Mouse (Mus musculus) forebrain, embryonic 12.5 days (tissue): ENCODE data around the gene Nr1i3. TPM values are rescaled to one million over a fixed set of nuclear protein-coding genes. Genes with fewer than 3 reads are reported as not detected.

Experiments used
- ATAC-seq: fragments of 200-750 bp; cut with Nextera tagmentation; 2 replicates; pipeline ENCODE4 v1.8.0; 2017; ENCODE audit warnings: moderate TSS enrichment; ENCODE audit not compliant: low FRiP score
- H3K27ac ChIP-seq: fragments of 300-500 bp; sonication (generic); 2 replicates; pipeline ENCODE4 v1.5.1; 2016; ENCODE audit warnings: mild to moderate bottlenecking
- H3K27me3 ChIP-seq: fragments of 300-500 bp; sonication (generic); 2 replicates; pipeline ENCODE4 v1.6.1; 2016; ENCODE audit warnings: mild to moderate bottlenecking
- H3K36me3 ChIP-seq: fragments of 300-500 bp; sonication (generic); replicated peaks from 2 replicates; pipeline ENCODE4 v1.6.1; 2016; ENCODE audit warnings: mild to moderate bottlenecking
- H3K4me1 ChIP-seq: fragments of 300-500 bp; sonication (generic); 2 replicates; pipeline ENCODE4 v1.6.1; 2016
- H3K4me2 ChIP-seq: fragments of 300-500 bp; sonication (generic); 2 replicates; pipeline ENCODE4 v1.6.1; 2016; ENCODE audit warnings: mild to moderate bottlenecking, moderate library complexity
- H3K4me3 ChIP-seq: fragments of 300-500 bp; sonication (generic); replicated peaks from 2 replicates; pipeline ENCODE4 v1.5.1; 2016; ENCODE audit warnings: mild to moderate bottlenecking
- H3K9ac ChIP-seq: fragments of 300-500 bp; sonication (generic); 2 replicates; pipeline ENCODE4 v1.6.1; 2016; ENCODE audit warnings: mild to moderate bottlenecking
- H3K9me3 ChIP-seq: fragments of 300-500 bp; sonication (generic); 2 replicates; pipeline ENCODE4 v1.6.1; 2016
- WGBS: fragments of 180-500 bp; shearing (Covaris S2); methylation state at CpG from one replicate; pipeline ENCODE4 v1.1.7; 2016; 5-methylcytosine and 5-hydroxymethylcytosine counted together
- polyA plus RNA-seq: library from polyadenylated mRNA; unstranded; fragments of >200 nt; fragmentation: Nextera tagmentation; extraction: Ambion mirVana; gene quantifications from 2 replicates; pipeline ENCODE4 v1.2.1, GENCODE M21; 2016

The Nr1i3 gene
- polyA plus RNA-seq, 1 experiment from 2014 or later = 0.22 TPM

DNA sequence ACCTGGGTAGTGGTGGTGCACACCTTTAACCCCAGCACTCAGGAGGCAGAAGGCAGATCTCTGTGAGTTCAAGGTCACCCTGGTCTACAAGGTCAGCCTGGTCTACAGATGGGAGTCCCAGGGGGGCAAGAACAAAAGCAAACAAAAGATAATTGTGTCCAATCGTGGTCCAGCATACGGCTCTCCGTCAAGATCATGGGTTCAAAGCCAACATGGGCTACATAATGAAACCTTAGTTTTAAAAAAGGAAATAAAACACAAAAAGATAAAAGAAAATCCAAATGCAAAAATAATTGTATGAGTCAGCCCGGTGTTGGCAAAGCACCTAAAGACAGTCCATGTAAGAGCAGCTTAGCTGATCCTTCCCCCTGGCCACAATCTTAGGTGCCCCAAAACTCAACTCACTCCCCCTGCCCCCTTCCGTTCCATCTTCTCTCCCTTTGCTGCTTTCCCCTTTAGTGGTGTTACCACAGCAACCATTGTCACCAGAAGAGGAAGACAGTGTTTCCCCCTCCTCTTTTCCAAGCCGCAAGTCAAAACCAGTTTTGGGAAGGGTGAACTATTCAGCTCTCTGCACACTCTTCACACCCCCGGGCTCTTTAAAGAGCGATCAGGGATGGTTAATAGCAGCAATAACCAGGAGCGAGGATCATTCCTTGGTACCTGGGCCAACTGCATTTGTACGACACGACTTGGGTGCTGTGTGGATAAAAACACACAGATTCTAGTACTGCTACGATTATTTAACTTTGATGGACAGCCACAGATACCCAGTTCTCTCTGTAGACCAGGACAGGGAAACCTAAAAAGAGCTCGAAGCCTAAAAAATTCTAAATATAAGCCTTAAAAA is 25.7 kb upstream of the Nr1i3 start:
- ATAC-seq = peak; percentile 28; the same call in 1 of the 2 replicates
- H3K27me3 ChIP-seq = peaks cover 32% of the 10 kb centered on the region
- H3K36me3 ChIP-seq = no peaks in the 10 kb centered on the region
- H3K4me2 ChIP-seq = no peak overlapping the region
- H3K9me3 ChIP-seq = no peaks in the 10 kb centered on the region
- peaks cover 29% of the 10 kb centered on the region for H3K4me1 ChIP-seq
- 35% methylated on average over 13 of the region's 13 CpGs for WGBS
- H3K27ac ChIP-seq = no peak overlapping the region
- no peak overlapping the region for H3K4me3 ChIP-seq
- no peak overlapping the region for H3K9ac ChIP-seq

DNA sequence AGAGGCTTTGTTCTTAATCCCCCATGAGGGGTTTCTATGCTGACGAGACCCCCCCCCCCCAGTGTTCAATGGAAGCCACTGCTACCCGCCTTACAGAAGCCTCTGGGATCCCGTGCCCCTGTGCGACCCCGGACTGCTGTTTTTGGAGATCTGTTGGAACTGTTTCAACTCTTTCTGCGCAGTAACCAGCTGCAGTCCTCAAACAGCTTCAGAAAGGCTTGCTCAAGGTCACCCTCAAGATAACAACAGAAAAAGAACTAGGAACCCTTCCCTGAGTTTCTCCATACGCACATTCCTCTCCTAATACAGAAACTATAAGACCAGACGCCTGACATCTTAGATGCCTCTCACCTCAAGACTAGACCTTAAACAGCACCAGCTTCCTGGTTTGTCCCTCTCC is 24.7 kb upstream of the Nr1i3 start:
- WGBS = 10% methylated on average over 8 of the region's 8 CpGs
- Histone ChIP-seq H3K9me3 (no peaks in the 10 kb centered on the region), H3K4me2 (peak overlapping the region; percentile 8; the same call in 1 of the 2 replicates), H3K4me1 (peaks cover 38% of the 10 kb centered on the region), H3K9ac (no peak overlapping the region), H3K36me3 (no peaks in the 10 kb centered on the region), H3K4me3 (no peak overlapping the region), H3K27ac (peak overlapping the region; percentile 50; the same call in 1 of the 2 replicates), H3K27me3 (peaks cover 41% of the 10 kb centered on the region)
- no peak for ATAC-seq

- WGBS = 17% methylated on average over 14 of the region's 14 CpGs
- no peak for ATAC-seq
- no peak overlapping the region for H3K9ac ChIP-seq
- H3K4me1 ChIP-seq = peaks cover 44% of the 10 kb centered on the region
- peaks cover 47% of the 10 kb centered on the region for H3K27me3 ChIP-seq
- H3K4me2 ChIP-seq = 0 out of 2 replicates have a peak overlapping the region, but pooled peaks have one; percentile 8
- no peaks in the 10 kb centered on the region for H3K36me3 ChIP-seq
- H3K27ac ChIP-seq = peak overlapping the region; percentile 50; the same call in 1 of the 2 replicates
- H3K4me3 ChIP-seq = no peak overlapping the region
- no peaks in the 10 kb centered on the region for H3K9me3 ChIP-seq
These were observed 24.2 kb upstream of the Nr1i3 start for GRCm38 (mm10) chr1:171189476-171190114.

- H3K27ac ChIP-seq = no peak overlapping the region
- H3K9ac ChIP-seq = no peak overlapping the region
- H3K27me3 ChIP-seq = peaks cover 59% of the 10 kb centered on the region
- ATAC-seq = no peak
- H3K36me3 ChIP-seq = no peaks in the 10 kb centered on the region
- no peak overlapping the region for H3K4me2 ChIP-seq
- WGBS = 92% methylated on average over 9 of the region's 9 CpGs
- H3K4me3 ChIP-seq = no peak overlapping the region
- peaks cover 53% of the 10 kb centered on the region for H3K4me1 ChIP-seq
- no peaks in the 10 kb centered on the region for H3K9me3 ChIP-seq
These were observed 22.9 kb upstream of the Nr1i3 start for GRCm38 (mm10) chr1:171190832-171191231.

DNA sequence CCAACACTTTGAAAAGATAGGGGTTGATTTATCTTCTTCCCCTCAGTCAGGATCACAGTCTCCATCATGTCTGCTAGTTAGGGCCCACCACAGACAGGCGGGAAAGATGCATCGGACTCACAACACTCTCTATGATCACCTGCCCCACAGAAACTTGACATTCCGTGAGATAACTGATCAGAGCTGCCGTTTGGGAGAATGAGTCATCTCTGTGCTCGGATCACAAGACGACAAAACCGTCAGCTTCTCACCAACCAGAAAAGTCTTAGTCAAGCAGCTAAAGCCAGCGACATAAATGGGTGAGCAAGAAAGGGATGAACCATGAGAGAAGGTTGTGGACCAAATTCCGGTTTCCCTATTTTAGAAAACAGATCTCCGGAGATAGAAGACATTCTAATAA is 21.5 kb upstream of the Nr1i3 start:
- H3K9ac ChIP-seq = no peak overlapping the region
- H3K9me3 ChIP-seq = no peaks in the 10 kb centered on the region
- H3K4me3 ChIP-seq = no peak overlapping the region
- H3K27me3 ChIP-seq = peaks cover 63% of the 10 kb centered on the region
- 49% methylated on average over 10 of the region's 10 CpGs for WGBS
- no peak for ATAC-seq
- no peaks in the 10 kb centered on the region for H3K36me3 ChIP-seq
- H3K4me2 ChIP-seq = no peak overlapping the region
- no peak overlapping the region for H3K27ac ChIP-seq
- H3K4me1 ChIP-seq = peaks cover 55% of the 10 kb centered on the region

DNA sequence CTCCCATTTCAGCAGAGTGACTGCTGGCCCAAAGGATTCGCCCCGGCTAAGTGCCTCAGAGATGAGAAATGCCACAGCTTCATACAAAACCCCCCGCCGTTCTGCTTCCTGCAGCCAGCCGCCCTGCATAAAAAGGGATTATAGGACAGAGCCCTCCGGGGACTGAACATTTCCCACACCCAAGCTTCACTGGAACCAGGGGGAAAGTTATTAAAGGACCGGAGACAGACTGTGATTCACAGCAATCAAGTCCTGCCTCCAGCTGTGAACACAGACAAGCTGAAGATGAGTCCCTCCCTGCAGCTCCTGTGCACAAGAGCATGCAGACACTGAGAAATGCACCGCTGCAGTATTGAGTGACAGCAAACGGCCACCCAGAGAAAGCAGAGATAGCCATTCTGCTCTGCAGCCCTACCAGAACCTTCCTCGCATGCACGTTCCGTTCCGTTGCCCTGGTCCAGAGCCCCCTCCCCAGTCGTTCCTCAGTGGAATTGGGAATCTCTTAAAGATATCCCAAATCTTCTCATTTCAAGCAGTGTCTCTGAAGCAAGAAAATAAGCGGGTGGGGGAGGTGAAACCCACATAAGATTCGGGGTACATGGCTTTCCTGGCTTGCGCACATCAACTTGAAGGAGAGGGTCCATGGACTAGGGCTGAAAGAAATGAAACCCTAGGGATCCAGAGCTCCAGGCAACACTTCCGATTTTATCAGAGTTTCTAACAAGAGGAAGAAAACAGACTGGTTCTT is 20.5 kb upstream of the Nr1i3 start:
- peaks cover 70% of the 10 kb centered on the region for H3K27me3 ChIP-seq

DNA sequence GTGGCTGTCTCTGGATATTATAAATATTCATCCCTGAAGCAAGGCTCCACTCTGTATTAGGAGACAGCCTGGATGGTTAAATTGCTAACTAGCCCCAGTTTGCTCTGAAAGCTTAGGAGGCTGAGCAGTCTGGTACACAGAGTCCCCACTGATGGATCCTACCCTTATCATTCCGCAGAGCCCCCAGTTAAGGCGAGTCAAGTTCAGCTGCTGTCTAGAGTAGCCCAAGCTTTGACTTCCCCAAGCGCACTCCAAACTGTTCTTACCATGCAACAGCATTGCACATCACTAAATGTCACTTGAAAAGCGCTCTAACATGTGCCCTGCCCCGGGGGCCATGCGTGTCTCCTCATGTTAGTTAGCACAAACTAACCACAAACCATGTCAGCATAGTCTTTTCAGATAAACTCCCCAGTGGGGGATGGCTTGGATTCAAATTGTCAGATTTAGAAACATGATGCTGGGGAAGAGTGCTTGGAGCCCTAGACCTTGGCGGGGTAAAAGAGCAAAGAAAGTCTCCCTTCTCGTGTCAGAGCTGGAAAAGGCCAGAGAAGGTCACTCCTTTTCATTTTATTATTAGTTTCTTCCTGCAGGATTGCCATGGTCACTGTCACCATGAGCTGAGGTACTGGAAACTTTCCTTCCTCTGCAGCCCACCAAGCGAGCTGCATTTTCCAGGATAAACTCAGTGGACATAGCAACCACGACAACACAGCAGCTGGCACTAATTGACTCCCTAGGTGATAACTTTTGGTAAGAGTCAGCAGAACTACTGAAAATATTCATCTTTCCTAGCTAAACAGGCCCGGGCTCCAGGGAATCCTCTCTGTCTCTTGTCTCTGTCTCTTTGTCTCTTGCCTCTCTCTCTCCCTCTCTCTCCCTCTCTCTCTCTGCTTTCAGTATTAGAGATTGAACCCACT is 19.6 kb upstream of the Nr1i3 start:
- 26% methylated on average over 11 of the region's 11 CpGs for WGBS
- ATAC-seq = no peak
- Histone ChIP-seq H3K4me2 (peak overlapping the region; percentile 42), H3K27ac (no peak overlapping the region), H3K36me3 (no peaks in the 10 kb centered on the region), H3K4me1 (peaks cover 43% of the 10 kb centered on the region), H3K9me3 (no peaks in the 10 kb centered on the region), H3K27me3 (peaks cover 77% of the 10 kb centered on the region), H3K9ac (no peak overlapping the region), H3K4me3 (no peak overlapping the region)

More for the DNA sequence above, 20.5 kb upstream of the Nr1i3 start:
- peak; percentile 60; the same call in 1 of the 2 replicates for ATAC-seq
- H3K4me3 ChIP-seq = peak overlapping the region; percentile 22
- H3K9me3 ChIP-seq = no peaks in the 10 kb centered on the region
- WGBS = 3% methylated on average over 18 of the region's 18 CpGs
- H3K27ac ChIP-seq = 0 out of 2 replicates have a peak overlapping the region, but pooled peaks have one; percentile 14
- peak overlapping the region; percentile 42 for H3K4me2 ChIP-seq
- H3K9ac ChIP-seq = peak overlapping the region; percentile 29; the same call in 1 of the 2 replicates
- H3K4me1 ChIP-seq = peaks cover 52% of the 10 kb centered on the region
- no peaks in the 10 kb centered on the region for H3K36me3 ChIP-seq

DNA sequence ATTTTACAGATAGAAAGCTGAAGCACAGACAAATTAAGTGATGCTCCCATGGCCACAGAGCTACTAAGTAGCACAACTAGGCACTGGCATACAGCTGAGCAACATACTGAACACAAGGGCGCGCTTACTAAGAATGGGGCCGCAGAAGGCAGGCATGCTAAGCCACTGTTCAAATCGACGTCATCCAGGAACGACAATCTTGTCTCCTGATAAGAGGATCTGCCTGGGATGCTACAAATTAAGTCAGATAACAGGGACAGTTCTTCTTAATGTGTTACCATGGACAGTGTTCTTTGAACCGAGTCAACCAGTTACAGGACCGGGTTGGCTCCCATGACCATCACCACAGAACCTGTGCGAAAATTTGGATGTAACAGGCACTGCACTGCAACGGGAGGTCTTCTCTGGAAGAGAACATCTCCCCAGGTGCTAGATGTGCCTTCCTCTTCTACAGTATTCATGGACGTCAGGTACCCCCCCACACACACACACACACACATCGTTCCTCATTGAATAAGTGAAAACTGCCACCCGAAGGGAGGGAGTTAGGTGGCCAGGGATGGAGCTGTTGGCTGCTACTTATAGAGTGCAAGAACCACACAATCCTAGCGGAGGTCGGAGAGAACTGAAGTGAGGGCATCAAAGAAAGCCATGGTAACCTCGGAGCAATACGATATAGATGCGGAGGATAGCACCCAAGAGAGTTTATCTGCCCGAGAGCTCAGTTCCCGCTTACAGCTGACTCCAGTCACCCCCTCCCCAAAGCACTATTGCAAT is 18.5 kb upstream of the Nr1i3 start:
- WGBS = 4% methylated on average over 20 of the region's 20 CpGs
- Histone ChIP-seq H3K27me3 (peaks cover 84% of the 10 kb centered on the region), H3K4me3 (peak overlapping the region; percentile 55), H3K4me2 (peak overlapping the region; percentile 98), H3K4me1 (peaks cover 35% of the 10 kb centered on the region), H3K9ac (peak overlapping the region; percentile 54; the same call in 1 of the 2 replicates), H3K36me3 (no peaks in the 10 kb centered on the region), H3K9me3 (no peaks in the 10 kb centered on the region), H3K27ac (no peak overlapping the region)
- ATAC-seq = no peak

DNA sequence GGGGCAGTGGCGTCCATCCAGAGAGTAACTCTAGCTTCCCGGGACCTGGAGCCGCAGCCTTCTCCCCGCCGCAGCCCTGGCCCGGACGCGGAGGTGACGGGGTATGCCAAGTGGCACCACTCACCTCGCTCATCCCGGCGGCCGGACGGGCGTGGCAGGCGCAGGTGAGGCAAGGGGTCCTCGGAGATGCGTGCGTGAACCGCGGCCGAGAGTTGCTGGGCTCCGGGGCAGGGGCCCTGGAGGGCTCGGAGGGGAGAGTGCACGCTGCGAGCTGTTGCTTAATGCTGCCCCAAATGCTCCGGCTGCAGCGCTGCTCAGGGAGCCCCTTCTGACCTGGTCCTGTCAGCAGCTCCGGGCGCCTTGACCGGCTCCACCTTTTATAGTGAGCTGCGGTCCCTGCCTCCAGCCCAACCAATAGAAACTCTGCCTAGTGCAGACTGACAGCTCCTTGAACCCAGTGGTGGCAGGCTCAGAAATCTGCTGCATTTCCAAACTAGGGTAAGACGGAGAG is 17.8 kb upstream of the Nr1i3 start, which contains the start of gene Pcp4l1:
Pcp4l1 (minus strand) TSS at position 382 of the 511 bp plus-strand sequence.
- peak within 1 kb of the TSS; percentile 98 for H3K4me2 ChIP-seq
- 1% methylated on average over 33 of the region's 33 CpGs for WGBS
- peaks cover 35% of the 10 kb centered on the region for H3K4me1 ChIP-seq
- no peak within 1 kb of the TSS for H3K27ac ChIP-seq
- H3K4me3 ChIP-seq = peak within 1 kb of the TSS; percentile 55
- H3K9me3 ChIP-seq = no peaks in the 10 kb centered on the region
- peak; percentile 78 for ATAC-seq
- H3K36me3 ChIP-seq = no peaks in the 10 kb centered on the region
- peaks cover 79% of the 10 kb centered on the region for H3K27me3 ChIP-seq
- peak within 1 kb of the TSS; percentile 54; the same call in 1 of the 2 replicates for H3K9ac ChIP-seq

DNA sequence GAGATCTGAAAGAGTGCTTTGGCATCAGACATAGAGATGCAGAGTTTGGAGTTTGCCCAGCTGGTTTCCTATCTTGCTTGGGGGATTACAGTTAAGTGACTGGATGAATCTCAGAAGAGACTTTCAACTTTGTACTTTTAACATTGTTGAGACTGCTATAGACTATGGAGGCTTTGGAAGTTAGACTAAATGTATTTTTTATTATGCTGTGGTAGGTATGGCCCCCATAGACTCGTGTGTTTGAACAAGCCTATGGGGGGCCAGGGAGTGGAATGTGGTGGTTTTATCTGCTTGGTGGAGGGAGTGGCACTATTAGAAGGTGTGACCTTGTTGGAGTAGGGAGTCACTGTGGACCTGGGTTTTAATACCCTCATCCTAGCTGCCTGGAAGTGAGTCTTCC is 14.2 kb upstream of the Nr1i3 start:
- H3K27me3 ChIP-seq = peaks cover 45% of the 10 kb centered on the region

More for the DNA sequence above, 14.2 kb upstream of the Nr1i3 start:
- ATAC-seq = no peak
- Histone ChIP-seq H3K4me3 (no peak overlapping the region), H3K9ac (no peak overlapping the region), H3K27ac (no peak overlapping the region), H3K4me2 (no peak overlapping the region), H3K36me3 (no peaks in the 10 kb centered on the region), H3K4me1 (peaks cover 12% of the 10 kb centered on the region), H3K9me3 (no peaks in the 10 kb centered on the region)
- WGBS = 58% methylated on average over 1 of the region's 1 CpGs
